Mouse (Mus musculus): ENCODE results near the gene Cpn2. TPM values are rescaled to one million over a fixed set of nuclear protein-coding genes. Genes with fewer than 3 reads are reported as not detected.

The Cpn2 gene
- 10.9 and 12.0 TPM in 2 replicates for polyA plus RNA-seq (2015; fragmentation: Nextera tagmentation; extraction: Ambion mirVana)

GRCm38 (mm10) chr16:30267359-30267758, at the start of gene Cpn2:
Gene Cpn2, minus strand, starts transcription at chr16:30267499.
- peak; percentile 64 for TF ChIP-seq EP300 (IDR thresholded peaks at IDR 0.05; ENCODE audit: low read depth)
- TF ChIP-seq CTCF (IDR thresholded peaks at IDR 0.05; ENCODE audit: low read depth): no peak
- Histone ChIP-seq H3K9ac (replicated peaks) (peak within 1 kb of the TSS; percentile 68), H3K4me3 (ENCODE audit: low read depth, low read length) (peak within 1 kb of the TSS; percentile 50), H3K36me3 (replicated peaks; ENCODE audit: insufficient read depth, low read length) (no peaks in the 10 kb centered on the region), H3K27ac (ENCODE audit: low read depth) (peak within 1 kb of the TSS; percentile 89), H3K27me3 (ENCODE audit: insufficient read depth, low read length) (no peaks in the 10 kb centered on the region), H3K4me1 (ENCODE audit: insufficient read depth) (peaks cover 6% of the 10 kb centered on the region), H3K9me3 (ENCODE audit: low read length) (no peaks in the 10 kb centered on the region), H3K4me2 (ENCODE audit: low read depth, low read length) (peak within 1 kb of the TSS; percentile 67)
- peak; percentile 83 for ATAC-seq
- DNase-seq: peak; percentile 70
- WGBS (ENCODE audit: insufficient replicate concordance): 56% methylated on average over 5 of the region's 5 CpGs

- Histone ChIP-seq H3K4me2 (ENCODE audit: low read depth, low read length) (no peak overlapping the region), H3K27ac (ENCODE audit: low read depth) (no peak overlapping the region), H3K9ac (replicated peaks) (no peak overlapping the region), H3K36me3 (replicated peaks; ENCODE audit: insufficient read depth, low read length) (peaks cover 26% of the 10 kb centered on the region), H3K9me3 (ENCODE audit: low read length) (no peaks in the 10 kb centered on the region), H3K4me1 (ENCODE audit: insufficient read depth) (peaks cover 6% of the 10 kb centered on the region), H3K4me3 (ENCODE audit: low read depth, low read length) (no peak overlapping the region), H3K27me3 (ENCODE audit: insufficient read depth, low read length) (peaks cover 9% of the 10 kb centered on the region; the same call in 1 of the 2 replicates)
- ATAC-seq (no peak), DNase-seq (no peak)
- peak; percentile 66 for TF ChIP-seq CTCF (IDR thresholded peaks at IDR 0.05; ENCODE audit: low read depth)
- TF ChIP-seq EP300 (IDR thresholded peaks at IDR 0.05; ENCODE audit: low read depth): no peak
Measured at GRCm38 (mm10) chr16:30314236-30314635, 46.9 kb upstream of the Cpn2 start.

- Histone ChIP-seq H3K9ac (replicated peaks) (0 out of 2 replicates have a peak within 1 kb of the TSS, but pooled peaks have one; percentile 55), H3K4me1 (ENCODE audit: insufficient read depth) (peaks cover 19% of the 10 kb centered on the region), H3K36me3 (replicated peaks; ENCODE audit: insufficient read depth, low read length) (peaks cover 5% of the 10 kb centered on the region; the same call in 1 of the 2 replicates), H3K4me2 (ENCODE audit: low read depth, low read length) (peak within 1 kb of the TSS; percentile 95), H3K4me3 (ENCODE audit: low read depth, low read length) (peak within 1 kb of the TSS; percentile 63), H3K27ac (ENCODE audit: low read depth) (no peak within 1 kb of the TSS), H3K9me3 (ENCODE audit: low read length) (no peaks in the 10 kb centered on the region), H3K27me3 (ENCODE audit: insufficient read depth, low read length) (peaks cover 35% of the 10 kb centered on the region)
- ATAC-seq: peak; percentile 14; the same call in 1 of the 2 replicates
- no peak for DNase-seq
- TF ChIP-seq CTCF (IDR thresholded peaks at IDR 0.05; ENCODE audit: low read depth): no peak
- peak; percentile 74 for TF ChIP-seq EP300 (IDR thresholded peaks at IDR 0.05; ENCODE audit: low read depth)
Measured at GRCm38 (mm10) chr16:30310647-30311046, 43.3 kb upstream of the Cpn2 start, which contains the start of gene Gp5. Gene Gp5, minus strand, starts transcription at chr16:30310779.

- H3K4me2 ChIP-seq (ENCODE audit: low read depth, low read length): peak overlapping the region; percentile 95; the same call in 1 of the 2 replicates
- no peak overlapping the region for H3K27ac ChIP-seq (ENCODE audit: low read depth)
- ATAC-seq (no peak), DNase-seq (no peak)
- H3K9ac ChIP-seq (replicated peaks): no peak overlapping the region
- H3K27me3 ChIP-seq (ENCODE audit: insufficient read depth, low read length): peaks cover 35% of the 10 kb centered on the region
- H3K4me3 ChIP-seq (ENCODE audit: low read depth, low read length): no peak overlapping the region
- H3K4me1 ChIP-seq (ENCODE audit: insufficient read depth): peaks cover 19% of the 10 kb centered on the region
- H3K9me3 ChIP-seq (ENCODE audit: low read length): no peaks in the 10 kb centered on the region
- 40% methylated on average over 8 of the region's 8 CpGs for WGBS (ENCODE audit: insufficient replicate concordance)
- peaks cover 2% of the 10 kb centered on the region; the same call in 1 of the 2 replicates for H3K36me3 ChIP-seq (replicated peaks; ENCODE audit: insufficient read depth, low read length)
- TF ChIP-seq CTCF (IDR thresholded peaks at IDR 0.05; ENCODE audit: low read depth): no peak
- no peak for TF ChIP-seq EP300 (IDR thresholded peaks at IDR 0.05; ENCODE audit: low read depth)
Measured at GRCm38 (mm10) chr16:30310171-30310515, 42.8 kb upstream of the Cpn2 start.

- TF ChIP-seq EP300 (IDR thresholded peaks at IDR 0.05; ENCODE audit: low read depth) (no peak), CTCF (IDR thresholded peaks at IDR 0.05; ENCODE audit: low read depth) (no peak)
- DNase-seq: no peak
- H3K27ac ChIP-seq (ENCODE audit: low read depth): no peak overlapping the region
- peak overlapping the region; percentile 95 for H3K4me2 ChIP-seq (ENCODE audit: low read depth, low read length)
- no peaks in the 10 kb centered on the region; the same call in 1 of the 2 replicates for H3K36me3 ChIP-seq (replicated peaks; ENCODE audit: insufficient read depth, low read length)
- peak; percentile 18 for ATAC-seq
- H3K4me3 ChIP-seq (ENCODE audit: low read depth, low read length): peak overlapping the region; percentile 63
- no peaks in the 10 kb centered on the region for H3K9me3 ChIP-seq (ENCODE audit: low read length)
- H3K4me1 ChIP-seq (ENCODE audit: insufficient read depth): peaks cover 19% of the 10 kb centered on the region
- H3K9ac ChIP-seq (replicated peaks): peak overlapping the region; percentile 55; the same call in 1 of the 2 replicates
- WGBS (ENCODE audit: insufficient replicate concordance): 3% methylated on average over 34 of the region's 34 CpGs
- peaks cover 35% of the 10 kb centered on the region for H3K27me3 ChIP-seq (ENCODE audit: insufficient read depth, low read length)
Measured at GRCm38 (mm10) chr16:30309395-30310170, 42.3 kb upstream of the Cpn2 start.

GRCm38 (mm10) chr16:30308616-30309394, 41.5 kb upstream of the Cpn2 start:
- 2% methylated on average over 64 of the region's 72 CpGs for WGBS (ENCODE audit: insufficient replicate concordance)
- no peaks in the 10 kb centered on the region for H3K9me3 ChIP-seq (ENCODE audit: low read length)
- no peak overlapping the region for H3K27ac ChIP-seq (ENCODE audit: low read depth)
- H3K4me3 ChIP-seq (ENCODE audit: low read depth, low read length): peak overlapping the region; percentile 63
- H3K36me3 ChIP-seq (replicated peaks; ENCODE audit: insufficient read depth, low read length): no peaks in the 10 kb centered on the region; the same call in 1 of the 2 replicates
- peaks cover 35% of the 10 kb centered on the region for H3K27me3 ChIP-seq (ENCODE audit: insufficient read depth, low read length)
- H3K4me2 ChIP-seq (ENCODE audit: low read depth, low read length): peak overlapping the region; percentile 95
- peak; percentile 69 for ATAC-seq
- peak overlapping the region; percentile 55 for H3K9ac ChIP-seq (replicated peaks)
- DNase-seq: peak; percentile 65
- H3K4me1 ChIP-seq (ENCODE audit: insufficient read depth): peaks cover 19% of the 10 kb centered on the region
- TF ChIP-seq EP300 (IDR thresholded peaks at IDR 0.05; ENCODE audit: low read depth) (no peak), CTCF (IDR thresholded peaks at IDR 0.05; ENCODE audit: low read depth) (peak; percentile 21; the same call in 1 of the 2 replicates)

Measured in liver, postnatal 0 days (tissue).